Mouse (Mus musculus): ENCODE results near the gene Tex2. TPM values are rescaled to one million over a fixed set of nuclear protein-coding genes. Genes with fewer than 3 reads are reported as not detected.

Gene Tex2
- total RNA-seq, 2 experiments from 2014 or later, result 86.8 to 91.8 TPM

DNA sequence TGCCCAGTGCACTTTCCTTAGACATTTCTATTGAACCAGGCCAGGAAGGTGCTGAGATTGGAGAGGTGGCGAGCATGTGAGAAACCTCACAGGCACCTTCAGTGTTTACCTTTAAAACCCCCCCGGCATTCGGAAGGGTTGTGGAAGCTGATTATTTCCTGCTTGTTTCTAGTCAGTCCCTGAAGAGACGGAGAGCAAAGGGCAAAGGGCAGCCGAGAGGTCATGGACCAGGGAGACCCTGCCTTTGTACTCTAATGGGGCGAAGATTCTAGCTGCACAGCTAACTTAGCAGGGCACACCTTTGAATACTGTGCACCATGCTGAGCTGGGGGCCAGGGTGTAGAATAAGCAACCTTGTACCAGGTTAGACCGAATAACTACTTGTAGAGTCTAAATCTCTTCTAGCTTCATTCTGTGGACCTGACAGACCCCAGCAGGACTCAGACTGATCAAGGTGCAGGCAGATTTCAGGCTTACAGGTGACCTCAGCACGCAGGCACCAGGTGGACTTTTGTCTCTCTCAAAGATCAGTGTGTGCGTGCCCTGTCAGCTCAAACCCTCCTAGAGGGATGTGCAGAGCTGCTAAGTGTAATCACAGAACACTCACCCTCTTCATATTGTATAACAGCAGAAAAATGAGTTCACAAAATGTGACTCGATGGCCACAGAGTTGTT, 85.9 kb downstream of the Tex2 start:
- DNase-seq (ENCODE audit: extremely low spot score in 1 of 2, low spot score in 2 of 2), result no peak
- intact Hi-C loops (cut with DNase I), result no loop called here

- intact Hi-C loops (cut with DNase I), result no loop called here
Measured at GRCm38 (mm10) chr11:106522538-106522937, 90.7 kb downstream of the Tex2 start.

GRCm38 (mm10) chr11:106521612-106522011, 91.6 kb downstream of the Tex2 start:
- DNase-seq (ENCODE audit: extremely low spot score in 1 of 2, low spot score in 2 of 2), result no peak
- intact Hi-C loops (cut with DNase I), result no loop called here

More at GRCm38 (mm10) chr11:106522538-106522937, 90.7 kb downstream of the Tex2 start:
- no peak for DNase-seq (ENCODE audit: extremely low spot score in 1 of 2, low spot score in 2 of 2)

DNA sequence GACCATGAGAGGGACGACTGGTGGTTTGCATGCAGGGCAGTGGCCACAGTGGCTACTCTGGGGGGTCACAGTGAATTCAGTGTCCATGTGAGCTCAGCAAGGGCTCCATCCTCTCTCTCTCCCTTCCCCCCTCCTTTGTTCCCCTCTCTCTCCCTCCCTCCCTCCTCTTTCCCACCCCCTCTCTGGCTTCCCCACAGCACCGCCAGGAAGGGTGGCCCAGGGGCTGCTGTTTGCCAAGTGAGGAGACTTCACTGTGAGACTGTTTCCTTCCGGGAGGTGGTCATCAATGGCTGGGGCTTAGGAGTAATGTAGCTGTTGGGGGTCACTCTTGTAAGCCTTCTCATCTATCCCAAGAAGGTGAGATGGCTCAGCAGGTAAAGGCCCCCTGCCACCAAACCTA, 92.8 kb downstream of the Tex2 start:
- DNase-seq (ENCODE audit: extremely low spot score in 1 of 2, low spot score in 2 of 2), result no peak
- intact Hi-C loops (cut with DNase I), result no loop called here

- DNase-seq (ENCODE audit: extremely low spot score in 1 of 2, low spot score in 2 of 2), result no peak
- intact Hi-C loops (cut with DNase I), result no loop called here
Measured at GRCm38 (mm10) chr11:106519519-106519918, 93.7 kb downstream of the Tex2 start.

- DNase-seq (ENCODE audit: extremely low spot score in 1 of 2, low spot score in 2 of 2), result no peak
- intact Hi-C loops (cut with DNase I), result no loop called here
Measured at GRCm38 (mm10) chr11:106518391-106518790, 94.8 kb downstream of the Tex2 start.

GRCm38 (mm10) chr11:106515079-106515745, 98.0 kb downstream of the Tex2 start:
- DNase-seq (ENCODE audit: extremely low spot score in 1 of 2, low spot score in 2 of 2), result no peak

DNA sequence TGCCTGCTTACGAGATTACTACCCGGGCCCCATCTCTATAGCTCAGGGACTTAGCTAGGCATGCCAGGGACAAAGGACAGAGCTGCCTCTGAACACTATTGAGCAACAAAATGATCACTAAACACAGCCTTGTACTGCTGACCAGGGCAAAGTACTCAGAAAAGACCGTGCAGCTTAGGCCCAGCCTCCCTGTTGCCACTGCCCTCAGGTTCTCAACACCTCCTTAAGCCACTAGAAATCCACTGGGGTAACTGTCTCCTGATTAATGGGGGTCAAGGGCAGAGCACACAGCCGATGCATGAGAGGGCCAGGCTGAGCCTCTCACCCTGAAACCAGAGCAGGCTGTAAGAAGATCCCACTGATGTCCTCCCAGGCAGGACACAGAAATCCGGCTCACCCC, 98.8 kb downstream of the Tex2 start:
- intact Hi-C loops (cut with DNase I), result no loop called here

More at GRCm38 (mm10) chr11:106515079-106515745, 98.0 kb downstream of the Tex2 start:
- intact Hi-C loops (cut with DNase I), result no loop called here

DNA sequence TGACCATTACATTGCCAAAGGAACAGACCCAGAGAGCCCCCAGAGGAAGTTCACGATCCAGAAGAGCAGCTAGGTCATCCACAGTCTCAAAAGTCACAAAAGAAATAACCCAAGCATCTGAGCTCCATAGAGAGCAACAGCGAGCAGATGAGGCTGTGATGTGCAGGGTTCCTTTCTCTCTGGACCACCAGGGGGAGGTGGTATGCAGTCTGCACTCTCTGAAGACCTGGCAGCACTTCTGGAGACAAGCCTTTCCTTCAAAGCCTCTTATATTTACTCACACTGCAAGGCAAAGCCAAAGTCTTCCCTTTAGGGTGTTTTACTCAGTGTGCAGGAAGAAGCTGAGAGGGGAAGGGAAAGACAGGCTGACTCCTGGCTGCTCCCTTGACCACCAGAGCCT, 100.1 kb downstream of the Tex2 start:
- intact Hi-C loops (cut with DNase I), result loop anchor here (2.0 kb wide), 1 partner anchor 114 kb away; no protein-coding TSS in a partner anchor
- DNase-seq (ENCODE audit: extremely low spot score in 1 of 2, low spot score in 2 of 2), result peak; percentile 69 to 73

More for the DNA sequence above, 98.8 kb downstream of the Tex2 start:
- DNase-seq (ENCODE audit: extremely low spot score in 1 of 2, low spot score in 2 of 2), result no peak

- intact Hi-C loops (cut with DNase I), result loop anchor here (2.0 kb wide), 1 partner anchor 115 kb away; no protein-coding TSS in a partner anchor
- DNase-seq (ENCODE audit: extremely low spot score in 1 of 2, low spot score in 2 of 2), result no peak
Measured at GRCm38 (mm10) chr11:106512006-106512390, 101.2 kb downstream of the Tex2 start.

GRCm38 (mm10) chr11:106511236-106512005, 101.8 kb downstream of the Tex2 start:
- DNase-seq (ENCODE audit: extremely low spot score in 1 of 2, low spot score in 2 of 2), result no peak
- intact Hi-C loops (cut with DNase I), result loop anchor here (2.0 kb wide), 1 partner anchor 115 kb away; no protein-coding TSS in a partner anchor

GRCm38 (mm10) chr11:106507638-106508037, 105.6 kb downstream of the Tex2 start:
- intact Hi-C loops (cut with DNase I), result no loop called here
- DNase-seq (ENCODE audit: extremely low spot score in 1 of 2, low spot score in 2 of 2), result no peak

- no peak for DNase-seq (ENCODE audit: extremely low spot score in 1 of 2, low spot score in 2 of 2)
- intact Hi-C loops (cut with DNase I), result no loop called here
Measured at GRCm38 (mm10) chr11:106506211-106506610, 107.0 kb downstream of the Tex2 start.

GRCm38 (mm10) chr11:106504129-106504528, 109.1 kb downstream of the Tex2 start:
- intact Hi-C loops (cut with DNase I), result loop anchor here (5.0 kb wide), 1 partner anchor 108 kb away; the partner anchor contains the start of gene Tex2
- DNase-seq (ENCODE audit: extremely low spot score in 1 of 2, low spot score in 2 of 2), result no peak

GRCm38 (mm10) chr11:106503425-106503717, 109.9 kb downstream of the Tex2 start:
- no peak for DNase-seq (ENCODE audit: extremely low spot score in 1 of 2, low spot score in 2 of 2)
- intact Hi-C loops (cut with DNase I), result loop anchor here (5.0 kb wide), 1 partner anchor 109 kb away; the partner anchor contains the start of gene Tex2

GRCm38 (mm10) chr11:106502631-106503424, 110.4 kb downstream of the Tex2 start:
- intact Hi-C loops (cut with DNase I), result loop anchor here (5.0 kb wide), 1 partner anchor 109 kb away; the partner anchor contains the start of gene Tex2

DNA sequence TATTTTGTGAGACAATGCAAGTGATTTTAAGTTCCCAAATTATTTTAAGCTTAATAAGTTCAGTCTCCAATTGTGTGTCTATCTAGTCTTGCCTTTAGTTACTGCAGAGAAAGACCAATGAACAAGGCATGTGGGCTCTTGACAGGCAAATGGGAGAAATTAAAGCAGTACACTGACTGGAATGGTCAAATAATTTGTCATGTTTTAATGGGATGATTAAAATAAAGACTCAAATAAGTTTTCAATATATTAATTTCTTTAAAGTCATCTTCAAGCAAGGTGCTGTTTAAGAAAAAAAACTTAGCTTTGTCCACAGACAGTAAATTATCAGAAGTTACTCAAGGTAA, 111.1 kb downstream of the Tex2 start:
- intact Hi-C loops (cut with DNase I), result loop anchor here (5.0 kb wide), 1 partner anchor 110 kb away; the partner anchor contains the start of gene Tex2
- no peak for DNase-seq (ENCODE audit: extremely low spot score in 1 of 2, low spot score in 2 of 2)

More at GRCm38 (mm10) chr11:106502631-106503424, 110.4 kb downstream of the Tex2 start:
- no peak for DNase-seq (ENCODE audit: extremely low spot score in 1 of 2, low spot score in 2 of 2)

DNA sequence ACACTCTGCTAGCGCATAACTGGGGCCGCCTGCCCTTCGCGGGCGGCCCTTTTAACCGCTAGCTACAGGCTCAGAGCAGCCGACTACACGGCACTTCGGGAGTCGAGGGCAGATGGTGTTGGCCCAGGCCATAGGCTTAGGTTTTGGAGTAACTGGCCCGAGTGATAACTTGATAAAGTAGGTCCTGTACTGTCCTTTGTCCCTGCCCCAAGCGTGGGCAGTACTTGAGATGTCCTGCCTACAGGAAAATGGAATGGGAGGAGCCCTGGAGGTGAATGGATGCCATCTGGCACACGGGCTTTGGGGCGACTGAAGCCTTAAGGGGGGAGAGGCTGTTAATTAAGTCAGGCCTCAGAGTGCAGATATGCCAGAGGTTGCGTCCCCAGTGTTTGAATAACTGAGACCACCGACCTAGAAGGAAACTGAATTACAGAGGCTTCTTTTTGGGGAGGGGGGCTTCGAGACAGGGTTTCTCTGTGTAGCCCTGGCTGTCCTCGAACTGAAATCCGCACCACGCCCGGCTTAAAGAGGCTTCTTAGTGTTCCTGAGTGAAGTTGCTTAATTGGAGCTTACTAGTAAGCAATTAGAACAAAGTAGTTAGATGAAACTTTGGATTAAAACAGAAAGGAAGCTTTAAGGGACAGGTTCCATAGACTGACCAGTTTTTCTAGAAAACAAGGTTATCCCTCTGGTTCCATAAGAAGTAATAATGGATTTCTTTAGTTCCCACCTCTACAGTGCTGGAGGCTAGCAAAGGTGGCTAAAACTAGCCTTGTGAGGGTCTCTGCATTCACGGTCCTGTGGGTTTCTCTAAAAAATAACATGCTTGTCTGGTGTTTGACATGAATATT, 111.7 kb downstream of the Tex2 start:
- DNase-seq (ENCODE audit: extremely low spot score in 1 of 2, low spot score in 2 of 2), result peak; percentile 49 to 73
- intact Hi-C loops (cut with DNase I), result loop anchor here (5.0 kb wide), 1 partner anchor 111 kb away; the partner anchor contains the start of gene Tex2
